Mouse (Mus musculus): ENCODE results near the gene Clcc1.
A peak's percentile ranks its signal among the peaks of the same experiment; 100 is the strongest.

The Clcc1 gene

DNA sequence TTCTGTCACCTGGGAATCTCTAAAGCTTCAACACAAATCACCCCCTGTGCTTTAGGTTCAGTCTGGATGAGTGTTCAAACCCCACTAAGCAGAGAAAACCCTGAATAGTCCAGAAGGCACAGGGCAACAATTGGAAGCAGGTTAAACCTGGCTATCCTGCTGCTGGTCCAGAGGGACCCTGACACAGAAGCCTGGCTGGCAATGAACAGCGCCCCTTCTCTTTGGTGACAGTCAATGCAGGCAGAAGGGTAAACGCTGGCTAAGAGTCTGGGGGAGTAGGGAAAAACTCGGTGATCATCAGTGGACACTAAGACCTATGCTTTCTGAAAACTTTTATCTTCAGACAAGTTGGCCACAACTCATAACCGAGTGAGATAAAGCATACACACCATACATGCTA is 46.1 kb downstream of the Clcc1 start:
- no peak for DNase-seq (ENCODE audit: extremely low read depth, insufficient read length, low spot score)

DNA sequence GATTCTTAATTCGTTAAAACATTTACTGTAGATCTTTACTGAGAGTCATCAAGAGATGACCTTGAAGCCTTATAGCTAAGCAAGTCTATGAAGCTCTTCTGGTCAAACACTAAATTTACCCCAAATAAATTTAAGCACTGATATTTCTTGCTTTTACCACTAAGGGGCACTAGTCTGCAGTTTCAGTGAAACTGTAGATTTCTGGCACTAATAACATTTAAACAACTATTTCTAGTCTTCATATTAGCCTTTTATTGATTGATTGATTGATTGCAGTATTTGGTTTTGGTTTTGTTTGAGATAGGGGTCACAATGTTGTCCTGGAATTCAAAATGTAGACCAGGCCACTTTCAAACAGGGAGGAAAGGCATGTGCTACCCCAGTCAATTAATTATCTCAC is 47.5 kb downstream of the Clcc1 start:
- DNase-seq (ENCODE audit: extremely low read depth, insufficient read length, low spot score), result no peak

DNA sequence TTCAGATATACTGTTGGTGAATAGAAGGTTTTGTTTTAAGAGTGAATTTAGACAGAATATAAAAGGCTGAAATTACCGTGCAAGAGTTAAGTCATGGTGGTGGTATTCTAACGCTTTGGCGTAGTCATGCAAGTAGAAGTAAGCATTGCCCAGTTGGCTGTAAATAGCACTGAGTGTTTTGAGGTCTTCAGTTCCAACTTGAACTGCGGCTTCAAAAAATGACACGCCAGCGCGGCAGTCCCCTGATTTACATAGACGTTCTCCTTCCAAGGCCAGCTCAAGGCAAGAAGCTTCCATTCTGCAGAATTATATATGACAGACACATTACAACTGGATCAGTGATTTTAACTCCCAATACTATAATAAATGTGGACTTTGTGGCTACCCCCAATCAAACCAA is 49.1 kb downstream of the Clcc1 start:
- no peak for DNase-seq (ENCODE audit: extremely low read depth, insufficient read length, low spot score)

DNA sequence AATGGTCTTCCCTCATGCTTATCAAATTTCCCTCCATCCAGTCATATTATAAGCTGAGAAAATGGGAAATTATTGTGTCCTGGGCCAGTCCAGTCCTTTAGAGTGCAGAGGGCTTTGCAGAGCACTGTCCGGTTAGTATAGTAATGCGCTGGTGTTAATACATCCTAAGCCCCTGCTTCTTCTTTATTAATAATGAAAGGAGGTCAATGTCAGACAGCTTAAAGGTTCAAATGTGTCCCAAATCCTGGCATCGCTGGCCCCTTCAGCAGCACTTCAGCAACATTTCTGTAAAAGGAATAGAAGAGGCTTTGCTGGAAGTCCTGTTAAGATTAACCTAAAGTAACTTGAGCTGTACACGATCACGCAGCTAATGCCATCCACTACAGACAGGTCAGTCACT is 57.6 kb downstream of the Clcc1 start:
- DNase-seq (ENCODE audit: extremely low read depth, insufficient read length, low spot score), result no peak

DNA sequence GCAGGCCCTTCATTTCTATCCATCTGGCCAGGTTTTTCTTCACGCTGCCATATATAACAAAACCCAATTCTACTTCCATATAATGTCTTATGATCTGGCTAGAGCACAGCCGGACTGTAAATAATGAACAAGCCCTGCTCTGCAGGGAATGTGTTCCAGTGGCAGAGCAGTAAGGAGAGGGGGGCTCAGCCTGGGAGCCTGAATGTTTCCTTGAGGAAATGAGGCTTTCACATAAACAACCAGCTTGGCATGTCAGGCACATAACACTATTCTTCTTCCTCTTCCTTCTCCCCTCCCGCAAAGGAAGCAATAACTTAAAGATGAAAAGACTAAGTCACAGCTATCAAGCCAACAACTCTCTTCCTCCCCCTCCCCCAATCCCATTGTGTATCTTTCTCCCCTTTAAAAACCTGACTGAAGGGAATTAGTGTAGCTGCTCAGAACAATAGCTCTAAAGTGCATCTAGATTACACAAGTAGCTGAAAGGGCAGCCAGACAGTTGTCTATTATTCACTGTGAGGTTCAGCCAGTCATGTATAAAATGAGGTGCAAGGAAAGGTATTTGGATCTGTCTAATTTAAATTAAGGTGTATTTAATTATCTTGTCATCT is 59.5 kb downstream of the Clcc1 start:
- DNase-seq (ENCODE audit: extremely low read depth, insufficient read length, low spot score), result no peak

DNA sequence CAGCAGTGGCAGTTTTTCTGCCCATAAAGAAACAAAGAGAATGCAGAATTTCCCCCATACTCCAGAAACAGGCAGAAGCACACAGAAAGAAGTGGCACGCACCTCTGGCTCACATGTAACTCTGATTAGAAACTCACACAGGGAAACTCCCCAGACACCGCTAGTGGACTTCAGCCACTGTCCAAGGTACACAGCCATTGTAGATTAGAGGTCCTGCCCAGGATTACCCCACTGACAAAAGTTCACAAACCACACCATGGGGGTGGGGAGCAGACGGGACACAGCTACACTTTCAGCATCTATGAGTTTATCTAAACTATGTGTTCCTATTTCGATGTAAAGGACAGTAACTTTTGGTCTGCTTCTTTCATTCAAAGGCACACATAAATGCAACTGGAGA is 61.1 kb downstream of the Clcc1 start:
- DNase-seq (ENCODE audit: extremely low read depth, insufficient read length, low spot score), result no peak

DNA sequence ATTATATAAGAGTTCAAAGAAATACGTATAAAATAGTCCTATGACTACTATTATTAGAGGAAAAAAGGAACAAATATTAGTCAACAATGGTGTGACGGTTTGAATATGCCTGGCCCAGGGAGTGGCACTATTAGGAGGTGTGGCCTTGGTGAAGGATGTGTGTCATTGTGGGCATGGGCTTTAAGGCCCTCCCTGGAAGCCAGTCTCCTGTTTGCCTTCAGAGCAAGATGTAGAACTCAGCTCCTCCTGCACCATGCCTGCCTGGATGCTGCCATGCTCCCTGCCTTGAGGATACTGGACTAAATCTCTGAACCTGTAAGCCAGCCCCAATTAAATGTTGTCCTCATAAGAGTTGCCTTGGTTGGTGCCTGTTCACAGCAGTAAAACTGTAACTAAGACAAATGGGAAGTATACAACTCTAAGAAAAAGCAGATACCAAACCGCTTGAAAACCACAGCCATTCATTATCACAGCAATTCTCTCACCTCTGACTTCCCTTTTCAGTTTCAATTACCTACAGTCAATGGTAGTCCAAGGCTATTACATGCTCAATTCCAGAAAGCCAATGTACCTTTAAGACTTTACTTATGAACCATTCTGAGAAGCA is 64.3 kb downstream of the Clcc1 start:
- peak; percentile 27 for DNase-seq (ENCODE audit: extremely low read depth, insufficient read length, low spot score)

DNA sequence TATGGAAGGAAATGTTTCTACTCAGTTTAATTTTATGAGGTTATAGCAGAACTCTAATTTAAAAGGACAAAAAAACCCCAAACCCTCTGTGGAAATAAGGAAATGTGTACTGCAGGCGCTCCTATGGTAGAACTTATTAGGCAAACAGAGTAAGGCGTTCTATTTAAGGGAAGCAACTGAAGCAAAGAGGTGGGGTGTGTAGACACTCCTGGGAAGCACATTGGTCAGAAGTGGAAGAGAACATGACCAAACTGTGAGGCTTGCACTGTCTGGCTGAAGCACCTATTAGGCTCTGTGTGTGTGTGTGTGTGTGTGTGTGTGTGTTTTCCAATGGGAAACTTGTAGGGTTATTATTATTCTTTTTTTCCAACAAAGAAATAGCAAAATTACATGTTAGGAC is 65.6 kb downstream of the Clcc1 start:
- DNase-seq (ENCODE audit: extremely low read depth, insufficient read length, low spot score), result no peak

DNA sequence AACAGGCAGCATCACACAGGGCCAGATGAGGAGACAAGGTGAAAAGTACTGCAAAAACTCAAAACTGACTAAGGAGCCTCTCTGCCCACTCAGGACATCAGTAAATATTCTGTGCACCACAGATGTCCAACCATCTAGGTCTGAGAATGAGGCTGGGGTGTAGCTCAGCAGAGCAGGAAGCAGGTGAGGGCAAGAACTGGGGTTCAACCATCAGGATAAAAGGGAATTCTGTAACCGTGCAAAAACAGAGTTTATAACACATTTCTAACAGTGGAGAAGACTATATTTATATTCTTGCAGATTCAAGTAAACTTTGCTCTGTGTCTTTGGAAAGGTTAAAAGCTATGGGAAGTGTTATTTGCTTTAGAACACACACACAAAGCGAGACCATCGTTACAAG is 66.0 kb downstream of the Clcc1 start:
- no peak for DNase-seq (ENCODE audit: extremely low read depth, insufficient read length, low spot score)

DNA sequence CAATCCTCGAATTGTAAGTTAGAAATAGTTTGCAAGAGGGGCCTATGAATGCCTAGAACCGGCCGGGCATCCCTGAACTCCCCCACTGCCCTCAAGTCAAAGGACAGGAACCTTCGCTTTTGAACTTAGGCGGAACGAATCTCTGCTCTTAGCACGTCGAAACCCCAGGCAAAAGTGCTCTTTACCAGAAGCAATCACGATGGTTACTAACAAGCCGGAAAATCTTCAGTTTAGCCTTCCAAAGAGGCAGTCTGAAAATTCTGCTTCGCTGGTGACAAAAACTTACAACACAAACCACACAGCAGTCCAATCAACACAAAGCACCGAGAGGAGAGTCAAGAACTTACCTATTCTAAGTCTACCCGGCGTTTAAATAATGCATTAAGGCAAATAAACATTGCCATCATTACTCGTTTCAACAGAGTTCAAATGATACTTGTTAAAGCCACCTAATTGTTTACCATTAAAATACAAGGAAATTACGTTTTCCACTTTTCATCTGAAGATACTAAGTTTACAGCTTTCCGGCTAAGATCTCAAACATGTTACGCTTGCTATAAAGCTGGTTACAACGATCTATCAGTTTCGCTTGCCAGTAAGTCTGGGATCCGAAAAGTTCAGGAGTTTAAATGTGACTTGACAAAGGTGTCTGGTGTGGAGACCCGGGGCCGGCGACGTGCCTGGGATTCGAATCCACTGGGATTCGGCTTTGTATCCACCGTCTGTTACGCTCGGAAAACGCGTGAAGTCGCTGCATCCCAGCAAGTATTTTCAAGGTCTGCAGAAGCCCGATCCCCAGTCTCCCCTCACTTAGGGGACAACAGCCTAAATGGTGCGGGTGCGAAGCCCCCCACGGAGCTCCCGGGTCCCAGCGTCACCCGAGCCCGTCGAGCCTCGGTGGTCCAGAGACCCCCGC is 67.6 kb downstream of the Clcc1 start:
- DNase-seq (ENCODE audit: extremely low read depth, insufficient read length, low spot score), result no peak

DNA sequence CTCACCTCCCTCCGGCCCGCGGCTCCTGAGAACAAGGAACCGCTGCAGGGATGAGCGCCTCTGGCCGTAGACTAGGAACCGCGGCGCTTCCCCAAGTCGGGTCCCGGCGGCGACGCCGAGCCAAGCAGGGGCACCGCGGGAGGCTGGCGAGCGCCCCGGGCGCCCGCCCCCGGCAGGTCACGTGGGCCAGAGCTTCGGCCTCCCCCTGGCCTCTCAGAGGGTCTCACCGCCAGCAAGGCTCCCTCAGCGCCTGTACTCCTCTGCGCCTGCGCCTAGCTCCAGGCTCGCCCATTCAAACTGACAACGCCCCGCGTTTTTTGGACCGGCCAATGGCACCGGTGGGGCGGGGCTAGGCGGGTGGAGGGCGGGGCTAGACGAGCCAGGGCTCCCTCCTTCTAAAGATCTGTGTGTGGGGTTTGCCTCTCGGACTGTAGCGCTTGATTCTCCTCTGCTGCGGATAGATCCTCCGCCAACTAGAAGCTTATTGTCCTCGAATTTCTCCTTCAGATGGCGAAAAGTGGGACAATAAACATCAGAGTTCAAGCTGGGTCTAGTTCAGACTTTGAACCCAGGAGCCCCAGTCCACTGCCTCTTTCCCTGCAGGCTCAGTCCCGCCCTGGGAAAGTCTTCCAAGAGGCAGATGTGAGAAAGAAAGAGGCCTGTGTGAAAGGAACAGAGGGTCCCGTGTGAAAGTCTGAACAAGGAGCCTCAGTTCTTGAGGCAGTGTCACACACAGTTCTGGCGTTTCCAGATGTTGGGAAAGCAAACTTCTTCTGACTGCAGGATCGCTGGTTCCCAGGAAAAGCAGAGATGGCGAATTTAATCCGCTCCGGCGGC is 68.5 kb downstream of the Clcc1 start, which contains the start of gene Gpsm2:
Gene Gpsm2 (minus strand): TSS at position 274 of the 837 bp plus-strand sequence.
- peak; percentile 95 for DNase-seq (ENCODE audit: extremely low read depth, insufficient read length, low spot score)

DNA sequence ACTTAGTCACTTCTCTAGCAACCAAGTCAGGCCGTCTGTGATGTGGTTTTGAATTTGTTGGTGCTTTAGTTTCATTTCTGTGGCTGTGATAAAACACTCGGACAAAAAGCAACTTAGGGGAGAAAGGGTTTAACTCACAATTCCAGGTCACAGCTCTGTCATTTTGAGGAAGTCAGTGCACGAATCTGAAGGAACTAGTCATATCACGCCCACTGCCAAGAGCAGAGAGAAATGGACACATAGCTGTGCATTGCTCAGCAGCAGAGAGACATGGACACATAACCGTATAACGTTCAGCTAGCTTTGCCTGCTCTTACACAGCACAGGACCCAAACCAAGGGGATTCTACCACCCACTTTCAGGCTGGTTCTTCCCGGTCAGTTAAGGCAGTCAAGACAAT is 72.7 kb downstream of the Clcc1 start:
- DNase-seq (ENCODE audit: extremely low read depth, insufficient read length, low spot score), result no peak

DNA sequence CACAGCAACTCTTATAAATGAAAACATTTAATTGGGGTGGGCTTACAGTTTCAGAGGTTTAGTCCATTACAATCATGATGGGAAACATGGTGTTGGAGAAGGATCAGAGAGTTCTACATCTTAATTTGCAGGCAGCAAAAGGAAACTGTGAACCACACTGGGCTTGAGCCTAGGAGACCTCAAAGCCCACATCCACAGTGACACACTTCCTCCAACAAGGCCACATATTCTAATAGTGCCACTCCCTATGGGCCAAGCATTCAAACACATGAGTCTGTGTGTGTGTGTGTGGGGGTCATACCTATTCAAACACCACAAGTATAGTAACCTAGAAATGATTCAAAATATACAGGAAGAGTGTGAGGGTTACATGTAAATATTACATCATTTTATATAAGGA is 73.6 kb downstream of the Clcc1 start:
- no peak for DNase-seq (ENCODE audit: extremely low read depth, insufficient read length, low spot score)

DNA sequence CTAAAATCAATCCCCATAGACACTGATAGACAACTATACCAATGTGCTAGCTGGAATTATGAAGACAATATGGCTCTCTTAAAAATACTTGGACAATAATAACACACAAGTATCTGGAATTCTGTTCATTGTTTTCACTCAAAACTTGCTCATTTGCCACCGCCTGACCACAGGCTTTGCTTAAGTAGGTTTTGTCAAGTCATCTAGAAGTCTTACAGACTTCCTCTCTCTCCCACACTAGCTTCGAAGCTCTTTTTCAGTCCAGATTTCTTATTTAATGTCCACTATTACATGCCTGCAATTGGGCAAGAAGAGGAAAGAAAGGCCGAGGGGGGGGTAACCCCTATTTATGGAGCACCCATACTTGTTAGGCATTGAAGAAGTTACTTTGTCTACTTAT is 74.1 kb downstream of the Clcc1 start:
- DNase-seq (ENCODE audit: extremely low read depth, insufficient read length, low spot score), result no peak

Data from 3134 (cell line).